Mouse (Mus musculus): ENCODE results near the gene Pthlh.

Pthlh gene

GRCm38 (mm10) chr6:147263587-147264565 lies at the start of gene Pthlh:
TSS of gene Pthlh (minus strand) at chr6:147264183.
- no peak for DNase-seq (ENCODE audit: low spot score)

DNA sequence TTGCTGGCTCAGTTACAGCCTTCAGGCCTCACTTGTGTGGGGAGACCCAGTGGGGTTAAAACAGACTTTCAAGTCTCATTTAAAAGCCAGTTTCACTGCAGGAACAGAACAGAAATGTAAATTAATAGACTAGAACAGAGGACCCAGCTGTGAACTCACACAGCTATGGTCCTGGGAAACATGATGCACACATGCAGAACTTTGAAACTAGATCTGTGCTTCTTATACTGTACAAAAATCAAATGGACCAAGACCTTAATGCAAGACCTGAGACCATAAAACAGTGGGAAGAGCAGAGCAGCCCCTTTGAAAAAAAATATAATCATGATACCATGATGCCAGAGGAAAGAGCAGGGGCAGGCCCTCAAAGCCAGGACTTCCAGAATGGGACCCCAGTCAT lies 49.3 kb upstream of the Pthlh start:
- no peak for DNase-seq (ENCODE audit: low spot score)

DNA sequence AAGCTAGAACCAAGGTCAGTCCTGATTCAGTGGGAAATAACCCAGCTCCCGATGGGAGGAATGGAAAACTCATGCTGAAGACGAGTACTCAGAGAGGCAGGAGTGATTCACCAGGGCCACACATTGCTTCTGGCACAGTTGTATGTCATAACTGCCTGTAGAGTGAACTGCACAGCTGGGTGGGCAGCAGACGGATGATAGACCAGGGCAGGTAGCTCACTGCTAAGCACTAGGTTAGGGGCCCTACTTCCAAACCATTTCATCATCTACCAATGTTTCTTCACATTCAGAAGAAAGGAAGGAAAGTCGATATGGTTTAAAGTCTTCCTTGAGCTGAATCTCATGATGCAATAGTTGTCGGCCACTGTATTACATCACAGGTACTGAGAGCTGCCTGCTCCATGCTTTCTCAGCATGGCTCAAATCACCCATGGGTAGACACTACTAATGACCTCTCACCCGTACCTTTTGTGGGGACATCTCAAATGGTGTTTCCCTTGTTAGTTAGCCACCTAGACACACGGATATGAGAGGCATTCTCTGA lies 46.5 kb upstream of the Pthlh start:
- DNase-seq (ENCODE audit: low spot score) = no peak

GRCm38 (mm10) chr6:147310035-147310434 lies 46.1 kb upstream of the Pthlh start:
- DNase-seq (ENCODE audit: low spot score) = no peak

- peak; percentile 21 for DNase-seq (ENCODE audit: low spot score)
Observed at GRCm38 (mm10) chr6:147304236-147304635, 40.3 kb upstream of the Pthlh start.

GRCm38 (mm10) chr6:147299607-147300006 lies 35.6 kb upstream of the Pthlh start:
- DNase-seq (ENCODE audit: low spot score) = no peak

GRCm38 (mm10) chr6:147279309-147279708 lies 15.3 kb upstream of the Pthlh start:
- DNase-seq (ENCODE audit: low spot score) = no peak

- no peak for DNase-seq (ENCODE audit: low spot score)
Observed at GRCm38 (mm10) chr6:147268143-147268790, 4.3 kb upstream of the Pthlh start.

DNA sequence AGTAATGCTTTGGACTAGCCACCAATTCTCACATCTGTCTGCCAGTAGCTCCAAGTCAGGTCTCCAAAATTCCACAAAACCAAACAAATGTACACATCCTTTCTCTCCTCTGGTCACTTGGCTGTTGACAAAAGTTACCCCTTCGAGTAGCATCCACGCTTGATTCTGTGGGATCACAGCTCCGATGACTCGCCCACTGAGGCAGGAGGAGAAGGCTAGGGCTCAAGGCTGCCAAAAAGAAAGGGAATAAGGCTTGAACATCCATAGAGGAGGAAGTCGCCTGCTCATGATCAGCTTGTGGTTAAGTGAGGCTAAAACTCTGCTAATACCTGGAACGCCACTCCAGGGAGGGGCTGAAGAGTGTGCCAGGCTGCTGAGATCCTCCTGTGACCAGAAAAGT lies 2.5 kb upstream of the Pthlh start:
- no peak for DNase-seq (ENCODE audit: low spot score)

DNA sequence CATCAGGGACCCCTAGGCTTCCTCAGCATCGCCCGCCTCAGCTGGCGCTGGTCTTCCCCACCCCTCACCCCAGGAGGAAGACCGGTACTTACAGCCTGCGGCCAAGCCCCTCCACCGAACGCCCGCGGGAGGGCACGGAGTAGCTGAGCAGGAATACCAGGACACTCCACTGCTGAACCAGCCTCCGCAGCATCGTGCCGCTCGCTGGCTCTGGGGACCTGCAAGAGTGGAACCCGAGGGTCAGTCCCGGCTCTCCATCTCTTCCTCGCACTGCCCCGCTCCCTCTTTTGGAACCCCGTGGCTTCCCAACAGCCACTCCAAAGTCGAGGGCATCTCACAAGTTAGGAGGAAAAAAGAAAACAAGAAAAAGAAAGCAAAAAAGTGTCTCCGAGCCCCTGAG lies 805 bp downstream of the Pthlh start:
- no peak for DNase-seq (ENCODE audit: low spot score)

DNA sequence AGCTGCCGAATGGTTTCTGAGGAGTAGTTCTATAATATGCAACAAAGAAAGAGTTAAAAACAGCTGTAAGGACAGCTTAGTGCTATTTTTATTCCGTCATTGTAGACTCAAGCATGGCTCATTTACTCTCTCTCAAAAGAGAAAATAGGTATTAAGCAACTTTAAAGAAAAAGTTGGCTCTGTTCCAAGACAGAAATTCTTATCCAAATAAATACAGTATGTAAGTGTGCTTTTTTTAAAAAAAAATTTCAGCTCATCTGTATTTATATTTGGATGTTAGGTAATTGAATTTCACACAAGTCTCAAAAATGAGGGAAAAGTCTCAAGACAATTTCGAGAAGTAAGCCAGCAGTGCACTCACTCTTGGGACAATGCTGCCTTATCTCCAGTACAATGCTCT lies 2.4 kb downstream of the Pthlh start:
- DNase-seq (ENCODE audit: low spot score) = no peak

GRCm38 (mm10) chr6:147260766-147261165 lies 3.2 kb downstream of the Pthlh start:
- DNase-seq (ENCODE audit: low spot score) = no peak

DNA sequence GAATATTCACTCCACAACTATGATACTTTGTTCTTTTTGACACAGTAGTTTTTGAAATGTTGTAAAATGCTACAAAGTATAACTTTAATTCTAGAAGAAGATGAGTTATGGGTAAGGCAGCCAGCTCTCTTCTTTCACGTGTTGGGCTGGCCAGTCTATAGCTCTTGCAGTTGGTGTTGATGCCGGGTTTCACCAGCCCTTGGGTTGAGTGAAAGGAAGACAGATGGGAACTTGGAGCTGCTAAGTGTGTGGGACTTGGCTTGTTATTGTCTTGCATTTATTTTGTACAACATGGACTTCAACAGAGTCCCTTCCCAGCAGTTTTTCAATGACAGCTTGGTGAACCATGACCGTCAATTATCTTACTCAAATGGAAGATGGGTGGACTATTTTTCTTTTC lies 16.2 kb downstream of the Pthlh start:
- DNase-seq (ENCODE audit: low spot score) = no peak

- no peak for DNase-seq (ENCODE audit: low spot score)
Observed at GRCm38 (mm10) chr6:147244294-147244693, 19.7 kb downstream of the Pthlh start.

DNA sequence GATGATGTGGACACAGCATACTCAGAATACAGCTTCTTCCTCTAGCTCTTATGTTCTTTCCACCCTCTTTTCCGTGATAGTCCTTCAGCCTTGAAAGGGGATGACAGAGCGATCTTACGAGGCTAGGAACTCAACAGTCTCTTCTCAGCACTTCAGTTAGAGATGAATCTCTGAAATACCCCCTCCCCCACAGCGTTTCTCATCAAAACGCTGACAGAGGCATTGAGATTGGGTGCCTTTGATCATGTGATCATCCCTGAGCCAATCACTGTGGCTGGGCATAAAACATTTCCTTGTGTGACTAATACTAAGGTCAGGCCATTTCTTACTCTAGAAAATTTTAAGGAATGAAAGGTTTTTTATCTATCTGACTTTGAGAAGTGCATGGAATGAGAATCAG lies 20.3 kb downstream of the Pthlh start:
- no peak for DNase-seq (ENCODE audit: low spot score)

DNA sequence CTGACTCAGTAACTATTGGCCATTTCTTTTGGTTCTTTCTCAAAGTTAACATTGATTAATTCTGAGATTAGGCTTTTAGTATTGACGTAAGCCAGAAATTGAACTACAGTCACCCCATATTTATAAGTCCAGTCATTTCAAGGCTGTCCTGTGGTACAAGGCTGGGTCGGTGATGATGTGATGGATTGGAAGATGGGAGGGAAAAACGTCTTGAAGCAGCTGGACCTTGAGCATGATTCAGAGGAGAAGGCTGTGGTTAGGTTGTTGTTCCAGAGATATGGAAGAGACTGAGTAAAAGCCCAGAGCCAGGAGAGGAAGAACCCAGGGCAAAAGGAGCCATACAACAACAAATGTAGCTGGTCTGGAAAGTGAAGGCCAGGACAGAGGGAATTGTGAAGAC lies 22.4 kb downstream of the Pthlh start:
- no peak for DNase-seq (ENCODE audit: low spot score)

DNA sequence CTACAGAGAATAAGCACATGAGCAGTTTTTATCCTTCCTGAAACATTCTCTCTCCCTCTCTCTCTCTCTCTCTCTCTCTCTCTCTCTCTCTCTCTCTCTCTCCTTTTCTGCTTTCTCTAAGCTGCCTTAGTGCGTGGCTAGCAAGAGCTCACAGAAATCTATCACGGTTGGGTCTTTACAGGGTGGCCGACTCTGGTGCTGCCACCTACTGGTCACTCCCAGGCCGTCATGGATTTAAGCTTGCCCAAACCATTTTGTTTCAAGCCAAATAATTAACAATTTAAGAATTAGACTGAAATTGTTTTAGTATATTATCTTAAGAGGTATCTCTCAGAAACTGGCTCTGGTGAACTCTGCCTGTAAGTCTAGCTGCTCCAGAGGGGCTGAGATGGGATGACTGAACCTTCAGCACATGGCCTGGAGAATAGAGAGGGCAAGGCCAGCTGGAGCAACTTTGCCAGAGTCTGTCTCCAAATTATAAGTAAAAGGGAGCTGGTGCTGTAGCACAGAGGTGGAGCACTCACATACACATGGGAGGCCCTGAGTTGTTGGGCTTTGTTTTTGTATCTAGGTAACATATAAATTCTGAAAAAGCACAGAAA lies 23.7 kb downstream of the Pthlh start:
- DNase-seq (ENCODE audit: low spot score) = no peak

DNA sequence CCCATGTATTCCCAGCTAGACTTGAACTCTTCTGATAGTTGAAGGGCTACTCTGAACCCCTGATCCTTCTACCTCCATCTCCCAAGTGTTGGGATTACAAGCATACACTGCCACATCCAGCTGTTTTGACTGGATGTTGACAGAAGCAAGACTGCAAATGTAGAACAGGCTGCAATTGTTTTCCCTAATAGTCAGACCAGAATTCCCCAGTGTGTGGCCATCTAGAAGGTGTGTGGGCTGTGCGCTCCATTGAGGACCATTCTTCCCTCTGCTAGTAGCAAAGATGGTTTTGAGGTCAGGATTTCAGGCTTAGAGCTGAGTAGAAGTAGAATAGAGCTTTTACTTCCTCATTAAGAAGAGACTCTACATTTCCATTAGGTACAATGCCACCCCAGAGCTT lies 37.3 kb downstream of the Pthlh start:
- no peak for DNase-seq (ENCODE audit: low spot score)

- DNase-seq (ENCODE audit: low spot score) = no peak
Observed at GRCm38 (mm10) chr6:147219099-147219498, 44.9 kb downstream of the Pthlh start.

- DNase-seq (ENCODE audit: low spot score) = no peak
Observed at GRCm38 (mm10) chr6:147216156-147216555, 47.8 kb downstream of the Pthlh start.

- DNase-seq (ENCODE audit: low spot score) = no peak
Observed at GRCm38 (mm10) chr6:147207821-147208330, 56.1 kb downstream of the Pthlh start.

All from layer of hippocampus, adult 9-10 months (tissue).